Mouse (Mus musculus) heart, postnatal 0 days (tissue): ENCODE measurements around the gene Gm1527. TPM values are rescaled to one million over a fixed set of nuclear protein-coding genes. Genes with fewer than 3 reads are reported as not detected.
"Not testable (repeated sequence)": the region's sequence is repeated elsewhere in the genome, so short reads cannot be mapped to it uniquely, and the experiment has no call there.

Experiments
- ATAC-seq: fragments of 200-750 bp; cut with Nextera tagmentation; 2 replicates; pipeline ENCODE4 v1.8.0; 2017; ENCODE audit warnings: low read depth, moderate number of reproducible peaks, moderate library complexity; ENCODE audit not compliant: insufficient read depth
- DNase-seq: peaks from one replicate; pipeline ENCODE4 v3.0.0-alpha.2; 2016; ENCODE audit warnings: low spot score
- H3K27ac ChIP-seq: fragments of 300-500 bp; sonication (generic); 2 replicates; pipeline ENCODE4 v1.5.1; 2014; ENCODE audit warnings: low read depth, mild to moderate bottlenecking
- H3K27me3 ChIP-seq: fragments of 300-500 bp; sonication (generic); 2 replicates; pipeline ENCODE4 v1.6.1; 2014; ENCODE audit warnings: low read length, mixed read lengths; ENCODE audit not compliant: control insufficient read depth, insufficient read depth
- H3K36me3 ChIP-seq: fragments of 300-500 bp; sonication (generic); replicated peaks from 2 replicates; pipeline ENCODE4 v1.6.1; 2014; ENCODE audit warnings: low read length, mixed read lengths; ENCODE audit not compliant: control insufficient read depth, insufficient read depth
- H3K4me1 ChIP-seq: fragments of 300-500 bp; sonication (generic); 2 replicates; pipeline ENCODE4 v1.6.1; 2014; ENCODE audit warnings: antibody characterized with exemption; ENCODE audit not compliant: control insufficient read depth, insufficient read depth
- H3K4me2 ChIP-seq: fragments of 300-500 bp; sonication (generic); 2 replicates; pipeline ENCODE4 v1.6.1; 2014; ENCODE audit warnings: low read depth, mild to moderate bottlenecking, low read length, moderate library complexity
- H3K4me3 ChIP-seq: fragments of 300-500 bp; sonication (generic); 2 replicates; pipeline ENCODE4 v1.5.1; 2014; ENCODE audit warnings: low read depth, low read length
- H3K9ac ChIP-seq: fragments of 300-500 bp; sonication (generic); replicated peaks from 2 replicates; pipeline ENCODE4 v1.6.1; 2014; ENCODE audit warnings: low read depth, low read length, mixed read lengths
- H3K9me3 ChIP-seq: fragments of 300-500 bp; sonication (generic); replicated peaks from 2 replicates; pipeline ENCODE4 v1.6.1; 2016; ENCODE audit warnings: low read length; ENCODE audit not compliant: control insufficient read depth
- CTCF ChIP-seq: IDR thresholded peaks from 2 replicates; pipeline ENCODE4 v1.5.1; 2016; ENCODE audit warnings: antibody characterized with exemption, control low read depth, low read depth
- EP300 ChIP-seq: IDR thresholded peaks from 2 replicates; pipeline ENCODE4 v1.6.1; 2016; ENCODE audit warnings: antibody characterized with exemption, low read depth
- WGBS: fragments of 180-500 bp; shearing (Covaris S2); extraction: QIAGEN DNeasy Blood & Tissue Kit; methylation state at CpG from one replicate; pipeline ENCODE4 v1.1.7; 2014; 5-methylcytosine and 5-hydroxymethylcytosine counted together
- polyA plus RNA-seq: library from polyadenylated mRNA; unstranded; fragments of >200 nt; fragmentation: Nextera tagmentation; extraction: Ambion mirVana; gene quantifications from 2 replicates; pipeline ENCODE4 v1.2.1, GENCODE M21; 2015
- total RNA-seq: library from RNA; depleted of rRNA; stranded (reverse); fragments of >200 nt; gene quantifications from 2 replicates; pipeline ENCODE4 v1.2.3, GENCODE M21; 2014; ENCODE audit warnings: low replicate concordance; rRNA removed

Gm1527 gene
- total RNA-seq (not detected in 2 replicates), polyA plus RNA-seq (not detected in 2 replicates)

GRCm38 (mm10) chr3:28892317-28892716 is at the start of gene Gm1527:
Gene Gm1527 (plus strand): TSS chr3:28892617.
- DNase-seq (no peak), ATAC-seq (no peak)
- Histone ChIP-seq H3K9ac (no peak within 1 kb of the TSS), H3K27ac (no peak within 1 kb of the TSS), H3K36me3 (no peaks in the 10 kb centered on the region), H3K27me3 (no peaks in the 10 kb centered on the region), H3K4me3 (no peak within 1 kb of the TSS), H3K9me3 (no peaks in the 10 kb centered on the region), H3K4me2 (no peak within 1 kb of the TSS), H3K4me1 (no peaks in the 10 kb centered on the region)
- TF ChIP-seq EP300 (no peak), CTCF (no peak)
- 47% methylated on average over 1 of the region's 1 CpGs for WGBS

GRCm38 (mm10) chr3:28843231-28843630 is 49.2 kb upstream of the Gm1527 start:
- H3K36me3 ChIP-seq, result no peaks in the 10 kb centered on the region
- whole genome bisulfite sequencing, result 70% methylated on average over 8 of the region's 8 CpGs

GRCm38 (mm10) chr3:28847115-28847514 is 45.3 kb upstream of the Gm1527 start:
- no peaks in the 10 kb centered on the region for H3K27me3 ChIP-seq
- no peaks in the 10 kb centered on the region for H3K4me1 ChIP-seq
- ATAC-seq (no peak), DNase-seq (no peak)
- TF ChIP-seq CTCF, result no peak
- TF ChIP-seq EP300, result no peak
- no peak overlapping the region for H3K4me3 ChIP-seq
- no peak overlapping the region for H3K27ac ChIP-seq
- H3K9me3 ChIP-seq, result no peaks in the 10 kb centered on the region
- H3K4me2 ChIP-seq, result no peak overlapping the region
- H3K9ac ChIP-seq, result no peak overlapping the region
- no peaks in the 10 kb centered on the region for H3K36me3 ChIP-seq

More at GRCm38 (mm10) chr3:28843231-28843630, 49.2 kb upstream of the Gm1527 start:
- no peak overlapping the region for H3K4me3 ChIP-seq
- no peaks in the 10 kb centered on the region for H3K27me3 ChIP-seq
- H3K4me1 ChIP-seq, result no peaks in the 10 kb centered on the region
- H3K4me2 ChIP-seq, result no peak overlapping the region
- H3K9me3 ChIP-seq, result no peaks in the 10 kb centered on the region
- no peak overlapping the region for H3K27ac ChIP-seq
- no peak for ATAC-seq
- H3K9ac ChIP-seq, result no peak overlapping the region
- DNase-seq, result no peak
- TF ChIP-seq EP300, result no peak
- no peak for TF ChIP-seq CTCF

GRCm38 (mm10) chr3:28852174-28852573 is 40.2 kb upstream of the Gm1527 start:
- H3K9ac ChIP-seq, DNase-seq, H3K4me3 ChIP-seq, H3K27me3 ChIP-seq, H3K36me3 ChIP-seq, H3K27ac ChIP-seq, H3K4me2 ChIP-seq, ATAC-seq, H3K9me3 ChIP-seq, H3K4me1 ChIP-seq: not testable (repeated sequence)
- WGBS, result 85% methylated on average over 3 of the region's 3 CpGs

GRCm38 (mm10) chr3:28859630-28860392 is 32.6 kb upstream of the Gm1527 start:
- not testable (repeated sequence) for H3K27me3 ChIP-seq, DNase-seq, H3K4me1 ChIP-seq, ATAC-seq, H3K9me3 ChIP-seq, H3K4me3 ChIP-seq, H3K27ac ChIP-seq, H3K4me2 ChIP-seq, H3K9ac ChIP-seq, H3K36me3 ChIP-seq

GRCm38 (mm10) chr3:28896966-28897365 is 4.5 kb downstream of the Gm1527 start:
- H3K27ac ChIP-seq, H3K9ac ChIP-seq, H3K36me3 ChIP-seq, DNase-seq, H3K9me3 ChIP-seq, H3K4me1 ChIP-seq, ATAC-seq, H3K4me3 ChIP-seq, H3K4me2 ChIP-seq, H3K27me3 ChIP-seq: not testable (repeated sequence)
- 43% methylated on average over 6 of the region's 6 CpGs for WGBS
